Mouse (Mus musculus) induced T-regulatory cell, adult 2 months (primary cell): ENCODE measurements around the gene Lgi1.

Experiments used
- DNase-seq: peaks from one replicate; pipeline ENCODE4 v3.0.0-alpha.2; 2012; ENCODE audit warnings: low read depth

The Lgi1 gene

DNA sequence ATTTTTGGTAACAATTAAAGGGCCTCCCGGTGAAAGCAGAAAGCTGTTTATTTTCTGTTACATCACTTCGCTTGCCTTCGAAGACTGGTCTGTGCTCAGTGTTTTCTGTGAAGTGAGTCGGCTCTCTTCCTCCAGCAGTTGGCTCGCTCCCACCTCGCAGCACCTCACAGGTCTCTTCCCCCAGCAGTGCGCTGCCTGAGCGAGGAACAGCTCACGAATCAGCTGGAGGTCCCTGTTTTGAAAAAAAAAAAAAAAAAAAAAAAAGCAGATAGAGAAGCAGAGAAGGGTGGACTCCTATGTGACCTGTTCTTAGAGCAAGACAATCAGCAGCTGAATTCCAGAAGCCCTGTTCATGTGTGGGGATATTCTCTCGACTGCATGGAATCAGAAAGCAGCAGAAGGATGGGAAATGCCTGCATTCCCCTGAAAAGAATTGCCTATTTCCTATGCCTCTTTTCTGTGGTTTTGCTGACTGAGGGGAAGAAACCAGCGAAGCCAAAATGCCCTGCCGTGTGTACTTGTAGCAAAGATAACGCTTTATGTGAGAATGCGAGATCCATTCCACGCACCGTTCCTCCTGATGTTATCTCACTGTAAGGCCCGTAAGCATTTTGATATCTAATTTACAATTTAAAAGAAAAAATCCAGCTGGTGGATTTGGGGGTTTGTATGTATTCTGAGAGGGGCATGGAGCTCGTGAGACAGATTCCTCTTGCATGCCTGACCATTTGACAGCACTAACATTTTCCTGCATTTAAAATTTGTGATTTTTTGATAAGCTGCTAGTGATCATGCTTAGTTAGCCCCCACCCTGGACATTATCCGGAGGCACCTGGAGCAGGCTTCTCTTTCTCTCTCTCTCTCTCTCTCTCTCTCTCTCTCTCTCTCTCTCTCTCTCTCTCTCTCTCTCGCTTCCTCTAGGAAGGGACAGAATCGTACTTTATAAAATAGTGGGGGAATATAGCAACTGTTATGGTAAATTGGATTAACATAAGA lies at the start of gene Lgi1:
Lgi1 (plus strand) TSS at position 32 of the 996 bp plus-strand sequence.
- no peak for DNase-seq

DNA sequence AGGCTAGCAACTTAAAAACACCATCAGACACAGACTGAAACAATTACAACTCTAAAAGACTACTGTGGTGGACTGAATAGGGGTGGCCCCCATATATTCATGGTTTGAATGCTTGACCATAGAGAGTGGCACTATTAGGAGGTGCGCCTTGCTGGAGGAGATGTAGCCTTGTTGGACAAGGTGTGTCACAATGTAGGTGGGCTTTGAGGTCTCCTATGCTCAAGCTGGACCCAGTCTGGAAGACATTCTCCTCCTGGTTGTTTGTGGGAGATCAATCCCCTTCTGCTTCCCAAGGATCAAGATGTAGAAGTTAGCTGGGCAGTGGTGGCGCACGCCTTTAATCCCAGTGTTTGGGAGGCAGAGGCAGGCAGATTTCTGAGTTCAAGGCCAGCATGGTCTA lies 46.6 kb upstream of the Lgi1 start:
- no peak for DNase-seq

DNA sequence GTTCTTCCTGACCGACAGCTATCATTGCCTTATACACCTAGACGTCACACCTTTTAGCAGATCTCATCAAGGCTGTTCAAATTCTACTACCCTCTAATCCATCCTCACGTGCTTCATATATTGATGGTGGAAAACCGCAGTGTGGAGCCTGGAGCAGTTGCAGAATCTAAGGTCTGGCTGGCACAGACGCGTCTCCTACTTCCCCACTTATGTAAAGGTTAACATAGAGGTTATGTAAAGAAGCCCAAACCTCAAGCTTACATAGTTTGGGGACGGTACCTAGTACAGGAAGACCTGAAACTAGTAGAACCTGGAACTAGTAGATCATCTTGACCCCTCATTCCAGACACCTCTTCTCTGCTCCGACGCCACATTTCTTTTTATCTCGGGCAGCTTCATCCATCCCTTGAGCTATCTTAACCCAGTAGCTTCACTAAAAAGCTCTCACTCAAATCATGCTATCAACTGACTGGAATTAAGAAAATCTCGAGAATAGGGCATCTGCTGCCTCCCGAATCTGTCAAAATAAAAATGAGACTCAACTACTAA lies 40.9 kb upstream of the Lgi1 start:
- no peak for DNase-seq

DNA sequence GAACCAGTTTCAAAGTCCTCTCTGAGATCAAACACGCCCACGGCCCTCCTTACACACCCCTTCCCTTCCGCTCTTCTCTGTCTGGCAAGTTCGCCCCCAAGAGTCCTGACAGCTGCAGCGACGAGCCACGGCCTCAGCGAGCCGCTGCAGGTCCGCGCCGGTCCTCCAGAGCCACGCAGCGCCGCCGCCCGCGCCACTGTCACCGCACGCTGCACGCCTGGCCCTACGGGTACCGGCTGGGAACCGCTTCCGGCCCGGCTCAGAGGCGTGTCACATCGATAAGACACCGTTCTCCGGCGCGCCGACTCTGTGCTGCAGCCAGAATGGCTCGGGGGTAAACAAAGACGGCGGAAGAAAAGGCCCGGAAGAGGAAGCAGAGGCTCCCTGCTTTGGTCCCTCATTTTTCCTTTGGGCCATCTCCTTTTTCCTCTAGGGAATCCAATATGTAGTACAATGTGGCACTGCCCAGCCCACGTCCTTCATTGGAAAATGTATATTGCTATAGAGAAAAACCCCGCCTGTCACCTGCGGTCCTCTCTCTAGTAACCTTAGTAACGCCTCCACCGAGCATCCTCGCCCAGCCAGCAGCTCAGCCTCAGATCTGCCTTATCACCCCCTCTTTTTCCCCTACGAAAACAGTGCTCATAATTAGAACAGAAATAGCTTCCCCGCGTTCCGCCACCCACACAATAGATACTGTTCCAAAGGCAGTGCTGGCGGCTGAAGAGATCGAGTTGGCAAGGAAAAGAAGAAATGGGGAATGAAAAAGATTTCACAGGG lies 40.2 kb upstream of the Lgi1 start, which contains the start of gene Fra10ac1:
Fra10ac1 (minus strand) TSS at position 252 of the 780 bp plus-strand sequence.
- DNase-seq = peak; percentile 94

DNA sequence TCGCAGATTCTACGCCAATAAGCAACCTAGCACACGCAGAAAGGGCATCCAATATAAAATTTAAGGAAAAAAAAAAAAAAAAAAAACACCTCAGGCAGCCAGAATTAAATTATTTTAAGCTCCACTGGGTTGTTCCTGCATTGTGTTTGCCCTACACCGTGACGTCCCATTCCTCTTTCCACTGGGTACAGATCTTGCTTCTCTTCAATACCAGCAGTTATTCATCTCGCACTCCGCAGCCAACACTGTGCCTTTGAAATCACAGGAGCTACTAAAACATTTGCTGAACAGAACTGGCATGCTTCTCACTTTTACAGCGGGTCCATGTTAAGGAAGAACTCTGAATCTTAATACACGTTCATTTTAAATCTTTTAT lies 39.7 kb upstream of the Lgi1 start:
- peak; percentile 34 for DNase-seq

DNA sequence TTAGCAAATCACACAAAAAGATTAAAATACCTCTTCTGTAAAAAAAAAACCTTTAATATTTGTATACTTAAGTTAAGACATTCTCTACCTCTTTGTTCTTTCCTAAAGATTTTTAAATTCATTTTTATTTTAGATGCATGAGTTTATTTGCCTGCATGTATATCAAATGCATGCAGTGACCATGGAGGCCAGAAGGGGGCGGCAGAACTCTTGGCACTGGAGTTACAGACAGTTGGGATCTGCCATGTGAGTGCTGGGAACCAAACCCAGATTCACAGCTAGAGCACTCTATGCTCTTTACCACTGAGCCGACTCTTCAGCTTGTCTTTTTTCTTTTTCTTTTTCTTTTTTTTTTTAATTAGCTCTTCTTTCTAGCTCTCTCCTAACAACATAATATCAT lies 35.6 kb upstream of the Lgi1 start:
- DNase-seq = peak; percentile 39

DNA sequence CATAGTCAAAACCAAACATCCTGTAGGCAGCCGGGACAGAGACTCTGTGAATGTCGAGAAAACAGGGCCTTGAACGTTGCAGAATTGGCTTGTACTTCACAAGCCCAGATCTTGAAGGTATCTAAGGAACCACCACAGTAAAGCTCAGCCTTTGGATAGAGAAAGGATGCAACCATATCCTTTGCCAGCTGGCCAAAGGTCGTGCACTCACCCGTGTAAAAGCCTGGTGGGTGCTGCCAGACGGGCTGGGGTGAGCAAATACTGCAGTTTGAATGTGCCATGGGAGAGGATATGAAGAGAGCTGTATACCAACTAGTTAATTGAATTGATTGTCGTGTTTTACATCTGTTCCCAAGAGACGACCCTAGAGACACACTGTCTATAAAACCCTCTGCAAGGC lies 32.2 kb upstream of the Lgi1 start:
- DNase-seq = no peak

DNA sequence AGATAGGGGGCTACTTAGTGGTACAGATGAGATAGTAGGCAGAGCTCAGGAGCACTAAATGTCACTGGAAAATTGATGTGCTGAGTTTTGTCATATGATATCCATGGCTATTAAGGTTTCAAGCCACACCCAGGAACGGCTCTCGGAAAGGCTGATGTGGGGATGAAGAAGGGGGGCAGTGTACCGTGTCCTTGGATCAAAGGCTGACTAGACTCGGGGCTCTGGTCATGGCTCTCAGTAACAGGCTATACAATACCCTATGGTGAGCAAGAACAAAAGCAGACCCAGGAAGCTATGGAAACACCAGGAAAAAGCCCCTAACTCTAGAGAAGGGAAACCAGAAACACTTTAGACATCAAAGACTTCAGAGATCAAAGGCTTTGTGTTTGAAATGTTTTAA lies 31.8 kb upstream of the Lgi1 start:
- no peak for DNase-seq

DNA sequence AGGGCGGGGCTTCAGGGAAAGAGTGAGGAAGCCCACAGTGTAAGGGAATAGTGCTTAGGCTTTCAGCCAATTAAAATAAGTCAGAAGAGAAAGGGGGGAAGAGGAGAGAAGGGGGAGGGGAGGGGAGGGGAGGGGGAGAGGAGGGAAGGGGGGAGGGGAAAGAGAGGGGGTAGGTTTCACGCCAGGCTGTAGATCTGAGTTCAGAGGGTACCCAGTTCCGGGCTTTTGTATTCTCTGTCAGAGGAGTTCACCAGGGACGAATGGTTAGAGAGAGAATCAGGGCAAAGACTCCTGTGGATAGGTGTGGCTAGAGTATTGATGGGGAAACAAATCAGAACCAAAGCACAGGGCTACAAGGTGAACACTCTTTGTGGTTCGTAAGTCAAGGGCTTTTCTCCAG lies 27.8 kb upstream of the Lgi1 start:
- DNase-seq = no peak

DNA sequence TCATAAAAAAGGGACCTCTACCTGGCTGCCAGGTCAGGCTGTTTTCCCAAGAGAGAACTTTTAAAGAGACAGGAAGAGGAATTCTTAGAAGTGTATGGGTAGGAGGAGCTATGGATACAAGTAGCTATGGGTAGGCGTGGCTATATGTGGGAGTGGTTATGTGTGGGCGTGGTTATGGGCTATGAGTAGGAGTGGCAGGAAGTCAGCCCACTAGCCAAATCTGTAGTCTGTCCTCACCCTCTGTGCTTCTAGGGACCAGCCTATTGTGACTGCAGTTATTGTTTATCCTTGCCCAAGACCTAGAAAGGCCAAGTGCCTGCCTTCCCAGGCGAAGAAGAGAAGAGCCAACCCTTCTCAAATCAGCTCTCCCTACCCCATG lies 26.5 kb upstream of the Lgi1 start:
- DNase-seq = peak; percentile 64

DNA sequence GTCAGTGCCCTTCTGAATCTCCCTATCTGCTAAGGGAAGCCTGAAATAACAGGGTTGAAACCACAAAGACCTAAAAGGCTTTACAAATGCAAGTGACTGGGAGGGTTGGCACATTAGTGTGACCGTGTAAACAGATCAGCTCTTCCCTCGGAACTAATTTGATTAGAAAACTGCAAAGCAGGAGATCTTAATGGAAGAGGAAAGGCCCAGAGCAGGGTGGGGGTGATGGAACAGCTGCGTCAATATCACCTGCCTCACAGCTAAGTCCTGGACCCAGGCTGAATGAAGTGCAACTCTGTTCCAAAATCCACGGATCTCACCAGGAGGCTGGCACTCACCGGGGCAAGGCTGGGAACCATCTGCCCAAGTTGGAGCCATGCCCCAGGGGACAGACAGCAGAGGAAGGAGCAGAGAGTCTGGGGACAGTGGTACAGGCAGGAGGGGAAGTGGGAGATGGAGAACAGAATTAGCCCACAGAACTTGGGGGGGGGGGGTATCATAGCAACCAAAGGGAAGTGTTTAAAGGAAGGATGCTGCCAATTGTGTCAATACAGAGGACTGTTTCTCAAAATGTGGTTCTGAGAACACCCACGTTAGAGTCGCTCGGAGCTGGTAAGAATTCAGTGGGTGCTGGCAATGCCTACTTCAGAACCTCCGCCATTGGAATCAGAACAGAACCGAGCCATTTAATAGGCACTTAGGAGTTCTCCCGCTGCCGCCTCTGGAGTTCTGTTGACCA lies 26.0 kb upstream of the Lgi1 start:
- DNase-seq = no peak

DNA sequence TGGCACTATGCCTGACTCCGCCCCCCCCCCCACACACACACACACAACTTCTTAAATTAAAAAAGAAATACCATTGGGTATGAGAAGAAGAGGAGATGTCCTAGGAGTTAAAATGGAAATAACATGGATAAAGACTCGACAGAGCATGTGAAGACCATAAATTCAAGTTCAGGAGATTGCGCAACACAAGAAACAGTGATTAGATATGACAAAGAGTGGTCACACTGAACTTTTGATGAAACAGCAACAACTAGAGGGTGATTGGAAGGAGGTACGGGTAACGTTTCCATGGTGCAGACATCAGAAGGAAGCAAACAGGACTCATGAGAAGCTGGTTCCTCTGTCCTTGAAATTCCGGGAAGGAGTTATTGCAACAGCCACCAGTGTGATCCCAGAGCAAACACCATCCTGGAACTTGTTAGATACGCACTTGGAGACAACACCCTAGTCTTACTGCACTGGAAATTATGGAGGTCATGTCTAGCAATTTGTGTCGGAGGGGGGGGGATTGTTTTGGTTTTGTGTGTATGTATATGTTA lies 22.0 kb upstream of the Lgi1 start:
- no peak for DNase-seq

DNA sequence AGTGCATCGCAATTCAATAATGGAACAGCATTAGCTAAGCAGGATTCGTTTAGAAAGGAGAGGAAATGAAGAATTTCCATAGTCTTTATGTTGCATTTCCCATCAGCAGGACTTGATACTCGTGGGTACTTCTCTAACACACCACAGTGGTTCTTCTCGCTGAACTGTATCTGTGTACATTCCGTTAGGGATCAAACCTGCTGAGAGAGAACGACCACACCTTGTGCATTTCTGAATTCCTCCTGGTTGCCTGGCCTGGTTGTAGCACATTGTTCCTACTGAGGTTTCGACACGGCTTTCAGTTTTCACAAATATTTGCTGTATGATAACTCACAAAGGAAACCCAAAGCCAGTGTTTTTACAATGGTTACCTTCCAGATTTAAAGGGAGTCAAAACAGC lies 19.6 kb upstream of the Lgi1 start:
- DNase-seq = no peak

DNA sequence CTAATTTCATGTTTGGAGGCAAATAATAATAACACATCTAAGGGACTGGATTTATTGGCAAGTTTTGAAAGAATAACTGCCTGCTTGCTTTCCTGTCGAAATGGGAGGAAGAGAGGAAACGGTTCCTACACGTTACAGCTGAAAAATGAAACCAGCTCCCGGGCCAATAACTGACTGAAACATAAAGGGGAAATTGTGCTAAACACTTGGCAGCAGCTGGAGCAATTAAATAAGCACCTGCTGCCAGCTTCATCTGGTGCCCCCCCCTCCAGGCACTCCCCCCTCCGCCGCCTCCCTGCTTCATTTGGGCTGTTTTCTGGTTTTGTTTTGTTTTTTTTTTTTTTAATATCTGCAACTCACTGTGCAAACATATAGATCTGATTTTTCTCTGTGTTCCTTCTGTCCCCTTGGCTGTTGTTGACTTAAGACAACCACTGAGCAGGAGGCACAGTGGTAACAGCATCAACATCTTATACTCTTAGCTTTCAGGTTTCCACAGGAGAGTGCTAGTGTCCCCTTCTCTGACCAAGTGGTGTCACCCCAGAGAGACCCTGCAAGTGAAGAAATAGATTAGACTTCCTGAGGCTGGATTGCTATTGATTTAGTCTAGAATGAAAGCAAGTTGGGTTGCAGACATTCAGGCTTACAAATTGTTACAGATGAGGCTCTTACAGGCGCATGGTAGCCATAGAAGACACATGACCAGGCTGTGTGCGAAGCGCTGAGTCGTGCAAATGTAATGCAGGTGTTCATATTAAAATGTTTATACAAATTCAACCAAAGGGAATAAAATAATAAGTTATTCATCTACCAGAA lies 18.8 kb upstream of the Lgi1 start:
- DNase-seq = no peak

DNA sequence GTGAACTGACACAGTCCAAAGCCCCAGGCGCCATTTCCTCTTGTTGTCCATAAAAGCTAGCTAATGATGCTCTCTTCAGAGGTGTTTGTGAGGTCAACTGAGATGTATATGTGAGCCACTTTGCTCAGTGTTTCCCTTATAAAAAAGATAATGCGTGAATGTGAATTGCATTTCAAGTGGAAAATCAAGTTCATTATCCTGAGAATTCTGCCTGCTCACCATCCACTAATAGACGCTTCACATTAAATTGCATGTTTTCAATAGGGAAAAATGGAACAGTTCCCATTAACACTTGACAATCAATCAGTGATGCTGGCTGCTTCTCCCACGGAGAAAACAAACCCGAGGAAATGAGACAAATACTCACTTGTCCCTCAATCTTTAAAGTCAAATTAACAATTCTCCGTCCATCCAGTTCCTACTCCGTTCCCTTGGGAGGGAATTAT lies 18.1 kb upstream of the Lgi1 start:
- DNase-seq = no peak

DNA sequence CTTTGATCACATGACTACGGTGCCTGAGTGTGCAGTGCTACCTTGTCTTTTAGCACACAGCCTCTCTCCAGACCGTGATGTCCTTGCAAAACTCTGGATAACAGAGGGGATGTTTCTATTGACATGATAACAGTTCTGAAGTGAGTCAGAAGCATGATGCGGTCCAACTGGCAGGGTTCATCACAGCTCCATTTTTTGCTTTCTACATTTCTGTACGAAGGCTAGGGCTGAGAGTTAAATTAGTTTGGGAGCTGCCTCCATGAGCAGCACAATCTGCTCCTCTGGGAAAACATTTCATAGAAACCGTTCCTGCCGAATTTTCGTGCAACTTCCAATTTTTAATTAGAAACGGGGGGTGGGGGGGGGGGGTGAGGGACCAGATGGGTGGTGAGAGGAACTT lies 14.7 kb upstream of the Lgi1 start:
- DNase-seq = no peak

DNA sequence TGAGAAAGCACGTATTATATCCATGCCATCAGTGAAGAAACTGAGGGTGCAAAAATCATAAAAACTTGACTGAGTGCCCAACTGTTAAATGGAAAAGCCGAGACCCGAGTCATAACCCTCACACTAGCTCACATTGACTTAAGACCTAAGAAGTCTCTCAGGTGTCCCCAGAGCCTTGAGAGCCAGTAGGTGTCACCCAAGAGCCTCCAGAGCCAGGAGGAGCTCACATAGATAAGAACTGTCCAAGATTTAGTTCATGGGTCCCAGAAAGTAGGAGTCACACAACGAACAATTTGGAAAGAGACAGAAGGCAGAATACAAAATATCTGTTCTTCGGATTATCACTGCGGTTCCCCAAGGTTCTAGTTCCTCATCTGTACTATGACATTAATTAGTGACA lies 10.5 kb upstream of the Lgi1 start:
- DNase-seq = peak; percentile 70

DNA sequence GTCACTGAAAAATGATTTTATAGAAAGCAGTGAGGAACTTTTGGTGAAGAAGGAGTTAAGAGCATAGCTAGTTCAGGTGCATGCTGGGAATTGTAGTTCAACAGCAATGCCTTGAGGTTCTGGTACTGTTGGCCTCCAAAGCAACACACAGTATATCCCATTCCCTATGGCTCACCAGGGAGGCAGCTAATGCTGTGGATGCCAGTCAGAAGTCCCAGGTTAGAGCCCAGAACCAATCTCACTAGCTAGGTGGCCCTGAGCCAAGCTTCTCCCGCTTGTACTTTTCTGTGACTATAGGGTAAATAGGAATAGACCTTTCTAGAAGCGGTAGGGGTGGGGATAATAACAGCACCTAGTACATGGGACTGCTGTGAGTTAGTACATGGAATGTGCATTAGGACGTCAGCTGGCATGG lies 5.7 kb upstream of the Lgi1 start:
- DNase-seq = no peak

DNA sequence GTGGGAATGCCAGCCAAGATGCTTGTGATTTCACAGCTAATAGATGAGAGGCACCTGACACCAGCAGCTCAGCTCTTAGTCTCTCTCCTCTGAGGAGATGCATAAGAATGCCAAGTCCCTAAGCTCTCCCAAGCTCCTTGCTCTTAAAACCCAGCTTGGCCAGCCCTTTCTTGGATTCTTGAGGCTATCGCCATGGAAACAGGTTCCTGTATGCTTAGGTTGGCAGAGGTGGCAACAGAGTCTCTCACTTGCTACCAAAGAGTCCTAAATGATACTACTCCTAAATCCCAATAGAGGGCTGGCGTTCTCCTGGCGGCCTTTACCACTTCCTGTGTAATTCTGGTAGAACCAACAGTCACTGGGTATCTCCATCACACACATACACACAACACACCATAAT lies 4.9 kb upstream of the Lgi1 start:
- no peak for DNase-seq

DNA sequence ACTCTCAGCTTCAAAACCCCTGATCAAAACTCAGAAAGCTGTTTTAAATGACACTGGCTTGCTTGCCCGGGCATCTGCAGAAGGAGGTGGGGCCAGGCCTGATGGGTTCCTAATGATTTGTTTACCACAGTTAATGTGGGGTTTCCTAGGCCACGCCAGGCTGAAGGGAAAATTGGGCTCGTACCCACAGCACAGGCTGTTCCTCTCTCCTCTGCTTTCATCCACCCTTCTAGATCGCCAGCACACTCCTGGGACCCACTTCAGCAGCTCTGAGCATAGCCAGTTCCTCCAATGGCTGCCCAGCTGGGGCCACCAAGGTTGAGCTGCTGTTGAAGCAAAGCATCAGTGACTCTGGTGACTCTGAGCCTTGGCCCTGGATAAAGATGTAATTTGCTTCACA lies 4.0 kb upstream of the Lgi1 start:
- no peak for DNase-seq

DNA sequence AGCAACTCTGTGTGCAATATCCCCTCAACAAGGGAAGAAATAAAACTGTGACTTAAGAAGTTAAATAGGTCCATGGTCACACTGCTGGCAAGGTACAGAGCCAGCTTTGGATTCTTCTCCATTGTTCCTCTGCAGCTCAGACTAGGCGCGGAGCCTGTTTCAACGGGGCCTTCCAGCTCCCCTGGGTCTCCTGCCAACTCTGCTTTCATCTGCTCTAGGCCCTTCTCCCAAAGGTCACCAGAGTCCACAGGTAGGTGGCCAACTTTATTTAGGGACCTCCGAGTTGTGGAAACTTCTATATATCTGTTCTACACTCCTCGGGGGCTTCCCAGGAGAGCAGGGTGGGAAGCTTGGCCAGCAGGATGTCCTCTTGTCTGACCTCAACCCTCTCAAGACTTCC lies 3.0 kb upstream of the Lgi1 start:
- no peak for DNase-seq
